Mouse (Mus musculus) intestine, postnatal 0 days (tissue): ENCODE measurements around the gene Cdip1. TPM values are rescaled to one million over a fixed set of nuclear protein-coding genes. Genes with fewer than 3 reads are reported as not detected.
"Not testable (repeated sequence)": the region's sequence is repeated elsewhere in the genome, so short reads cannot be mapped to it uniquely, and the experiment has no call there.

Experiments
- ATAC-seq: fragments of 200-750 bp; cut with Nextera tagmentation; 2 replicates; pipeline ENCODE4 v1.8.0; 2017; ENCODE audit warnings: mild to moderate bottlenecking, moderate TSS enrichment, moderate library complexity
- H3K27ac ChIP-seq: fragments of 300-500 bp; sonication (generic); 2 replicates; pipeline ENCODE4 v1.5.1; 2014; ENCODE audit warnings: mild to moderate bottlenecking, low read depth, low read length, moderate library complexity
- H3K27me3 ChIP-seq: fragments of 300-500 bp; sonication (generic); replicated peaks from 2 replicates; pipeline ENCODE4 v1.6.1; 2014; ENCODE audit warnings: low read length, mixed read lengths; ENCODE audit not compliant: control insufficient read depth, insufficient read depth
- H3K36me3 ChIP-seq: fragments of 300-500 bp; sonication (generic); 2 replicates; pipeline ENCODE4 v1.6.1; 2014; ENCODE audit warnings: mild to moderate bottlenecking, moderate library complexity; ENCODE audit not compliant: control insufficient read depth, insufficient read depth
- H3K4me1 ChIP-seq: fragments of 300-500 bp; sonication (generic); replicated peaks from 2 replicates; pipeline ENCODE4 v1.6.1; 2014; ENCODE audit warnings: antibody characterized with exemption, low read length, mixed read lengths; ENCODE audit not compliant: control insufficient read depth, insufficient read depth
- H3K4me2 ChIP-seq: fragments of 300-500 bp; sonication (generic); replicated peaks from 2 replicates; pipeline ENCODE4 v1.6.1; 2014; ENCODE audit warnings: low read depth, mild to moderate bottlenecking, moderate library complexity
- H3K4me3 ChIP-seq: fragments of 300-500 bp; sonication (generic); 2 replicates; pipeline ENCODE4 v1.5.1; 2014; ENCODE audit warnings: low read depth, low read length
- H3K9ac ChIP-seq: fragments of 300-500 bp; sonication (generic); 2 replicates; pipeline ENCODE4 v1.6.1; 2014; ENCODE audit warnings: mild to moderate bottlenecking, low read depth, low read length
- H3K9me3 ChIP-seq: fragments of 300-500 bp; sonication (generic); 2 replicates; pipeline ENCODE4 v1.6.1; 2016; ENCODE audit warnings: mixed run types; ENCODE audit not compliant: control insufficient read depth
- CTCF ChIP-seq: sonication (generic); IDR thresholded peaks from 2 replicates; pipeline ENCODE4 v1.5.1; 2016; ENCODE audit warnings: low read depth, mild to moderate bottlenecking, control low read depth, antibody characterized with exemption, moderate library complexity
- WGBS: fragments of 180-500 bp; shearing (Covaris S2); extraction: QIAGEN DNeasy Blood & Tissue Kit; methylation state at CpG from one replicate; pipeline ENCODE4 v1.1.7; 2014; 5-methylcytosine and 5-hydroxymethylcytosine counted together
- polyA plus RNA-seq: library from polyadenylated mRNA; unstranded; fragments of >200 nt; fragmentation: Nextera tagmentation; extraction: Ambion mirVana; gene quantifications from 2 replicates; pipeline ENCODE4 v1.2.1, GENCODE M21; 2015

Cdip1 gene
- polyA plus RNA-seq, 1 experiment from 2014 or later: 68.0 TPM

DNA sequence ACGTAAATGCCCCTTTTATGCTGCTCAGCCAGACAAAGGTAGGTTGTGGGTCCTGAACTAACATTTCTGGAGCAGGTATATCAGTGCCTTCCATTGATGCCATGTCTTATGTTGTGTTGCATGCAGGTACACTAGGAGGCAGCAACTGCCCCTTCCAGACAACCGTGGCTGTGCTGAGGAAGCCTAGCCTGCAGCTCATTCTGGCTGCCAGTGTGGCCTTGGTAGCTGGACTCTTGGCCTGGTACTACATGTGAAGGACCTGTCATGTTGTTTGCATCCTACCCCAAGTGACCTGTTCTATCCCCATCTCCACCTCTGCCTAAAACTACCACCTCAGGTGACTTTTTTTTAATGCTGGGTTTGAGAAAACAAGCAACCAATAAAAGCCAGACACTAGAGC lies 24.2 kb downstream of the Cdip1 start:
- 78% methylated on average over 2 of the region's 2 CpGs for WGBS
- TF ChIP-seq CTCF: peak; percentile 47
- Histone ChIP-seq H3K9ac (no peak overlapping the region), H3K4me3 (no peak overlapping the region), H3K36me3 (peaks cover 72% of the 10 kb centered on the region), H3K4me1 (no peaks in the 10 kb centered on the region), H3K27ac (no peak overlapping the region), H3K9me3 (no peaks in the 10 kb centered on the region), H3K27me3 (no peaks in the 10 kb centered on the region), H3K4me2 (no peak overlapping the region)
- ATAC-seq: peak; percentile 20; the same call in 1 of the 2 replicates

DNA sequence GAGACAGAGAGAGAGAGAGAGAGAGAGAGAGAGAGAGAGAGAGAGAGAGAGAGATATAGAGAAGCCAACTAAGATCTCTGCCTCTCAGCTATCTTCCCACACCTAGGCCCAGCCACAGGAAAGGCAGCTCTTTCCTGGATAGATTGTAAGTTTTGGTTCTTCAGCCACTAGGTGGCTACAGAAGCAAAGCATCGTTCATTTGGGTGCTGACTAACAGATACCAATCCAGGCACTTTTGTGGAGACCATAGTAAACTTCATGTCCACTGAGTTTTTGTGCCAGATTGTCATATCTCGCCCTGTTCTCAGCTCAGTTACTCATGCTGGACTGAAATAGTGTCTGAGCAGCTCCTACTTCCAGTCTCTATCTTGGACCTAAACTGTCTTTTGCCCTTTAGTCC lies 26.8 kb downstream of the Cdip1 start:
- ATAC-seq: peak; percentile 64
- Histone ChIP-seq H3K9ac (no peak overlapping the region), H3K27ac (no peak overlapping the region), H3K36me3 (peaks cover 47% of the 10 kb centered on the region), H3K4me3 (no peak overlapping the region), H3K4me2 (no peak overlapping the region), H3K27me3 (no peaks in the 10 kb centered on the region), H3K9me3 (no peaks in the 10 kb centered on the region), H3K4me1 (no peaks in the 10 kb centered on the region)
- peak; percentile 86 for TF ChIP-seq CTCF
- WGBS: 34% methylated on average over 2 of the region's 2 CpGs

DNA sequence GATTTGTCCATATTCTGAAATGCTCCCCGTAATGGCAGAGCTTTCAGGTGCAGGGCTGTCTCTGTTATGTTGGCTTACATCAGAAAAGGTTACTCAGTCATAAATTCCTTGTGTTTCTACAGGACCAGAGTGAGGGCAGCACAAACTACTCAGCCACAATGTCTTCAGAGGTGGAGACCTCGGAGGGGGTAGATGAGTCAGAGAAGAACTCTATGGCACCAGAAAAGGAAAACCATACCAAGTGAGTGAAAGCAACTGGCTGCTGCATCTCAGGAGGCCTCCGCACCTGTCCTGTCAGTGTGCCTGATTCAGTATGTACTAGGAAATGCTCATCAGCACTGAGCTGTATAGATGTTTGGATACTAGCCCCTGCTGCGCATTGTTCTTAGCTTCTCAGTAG lies 27.7 kb downstream of the Cdip1 start:
- Histone ChIP-seq H3K9ac (no peak overlapping the region), H3K4me2 (no peak overlapping the region), H3K9me3 (no peaks in the 10 kb centered on the region), H3K36me3 (peaks cover 39% of the 10 kb centered on the region), H3K4me1 (no peaks in the 10 kb centered on the region), H3K27ac (no peak overlapping the region), H3K27me3 (no peaks in the 10 kb centered on the region), H3K4me3 (no peak overlapping the region)
- no peak for ATAC-seq
- TF ChIP-seq CTCF: no peak
- WGBS: 92% methylated on average over 4 of the region's 4 CpGs

DNA sequence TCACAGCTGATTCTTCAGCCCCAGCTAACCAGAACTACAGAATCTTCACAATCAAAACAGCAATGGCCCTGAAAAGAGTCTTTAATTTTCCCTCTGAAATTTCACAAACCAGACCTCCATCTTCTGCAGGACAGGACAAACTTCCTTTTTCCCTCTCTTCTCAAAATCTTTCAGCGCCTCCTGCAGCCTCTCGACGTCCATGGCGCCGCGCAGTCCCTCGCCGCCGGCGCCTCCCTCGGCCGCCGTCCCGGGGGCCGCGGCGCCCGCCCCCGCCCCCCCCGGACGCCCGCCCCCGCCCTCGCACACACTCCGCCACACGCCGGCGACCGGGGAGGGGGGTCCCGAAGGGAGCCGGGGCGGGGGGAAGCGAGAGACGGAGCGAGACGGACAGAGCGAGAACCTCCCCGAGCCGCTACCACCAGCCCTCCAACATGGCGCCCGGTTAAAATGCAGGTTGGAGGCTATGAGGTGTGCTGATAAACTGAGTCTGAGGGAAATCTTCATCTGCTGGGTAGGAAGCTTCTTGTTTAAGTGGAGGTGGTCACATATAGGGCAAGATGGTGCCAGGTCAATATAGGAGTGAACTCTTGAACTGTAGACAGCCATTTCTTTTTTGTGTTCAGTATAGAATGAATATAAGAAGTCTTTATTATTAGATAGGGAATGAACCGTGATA lies 33.3 kb downstream of the Cdip1 start:
- WGBS: 2% methylated on average over 35 of the region's 42 CpGs
- peak; percentile 72 for ATAC-seq
- peak overlapping the region; percentile 67 for H3K9ac ChIP-seq

DNA sequence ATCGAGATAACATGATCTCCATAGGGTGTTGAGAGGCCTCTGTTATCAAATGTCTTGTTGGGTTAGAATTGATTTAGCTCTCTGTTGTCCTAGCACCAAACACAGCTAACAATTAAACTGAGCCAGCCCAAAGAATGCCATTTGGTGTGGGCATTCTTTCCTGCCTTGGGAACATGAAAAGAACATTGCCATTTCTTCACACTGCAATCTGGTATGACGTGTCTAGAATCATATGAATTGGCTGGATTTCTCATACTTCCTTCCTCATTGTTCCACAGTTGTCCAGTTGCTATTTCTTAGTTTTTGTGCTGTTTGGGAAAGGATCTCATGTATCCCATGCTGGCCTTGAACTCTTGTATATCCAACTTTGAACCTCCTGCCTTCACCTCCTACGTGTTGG lies 36.0 kb downstream of the Cdip1 start:
- 63% methylated on average over 3 of the region's 3 CpGs for WGBS

More for the DNA sequence above, 33.3 kb downstream of the Cdip1 start:
- peak overlapping the region; percentile 57 for H3K4me2 ChIP-seq
- not testable (repeated sequence) for H3K27me3 ChIP-seq, H3K36me3 ChIP-seq, H3K9me3 ChIP-seq, H3K4me1 ChIP-seq
- peak overlapping the region; percentile 68 for H3K27ac ChIP-seq
- TF ChIP-seq CTCF: peak; percentile 35
- peak overlapping the region; percentile 44 for H3K4me3 ChIP-seq

DNA sequence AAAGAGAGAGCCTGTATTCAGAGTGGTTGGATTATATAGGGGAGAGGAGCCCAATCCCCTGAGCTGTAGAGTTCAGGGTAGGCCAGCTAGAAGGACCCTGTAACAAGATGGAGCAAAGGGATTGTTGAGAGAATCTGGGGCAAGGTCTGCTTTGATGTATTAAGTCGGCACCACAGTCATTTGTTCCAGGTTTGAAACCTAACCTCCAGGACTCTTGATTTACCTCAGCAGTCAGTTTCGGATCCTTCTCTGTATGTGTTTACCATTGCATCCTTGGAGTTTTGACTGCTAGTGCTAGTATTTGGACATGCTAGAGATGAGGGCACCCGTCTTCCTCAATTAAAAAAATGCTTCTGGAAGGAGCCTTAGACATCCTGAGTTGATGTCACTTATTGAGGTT lies 37.9 kb downstream of the Cdip1 start:
- H3K27me3 ChIP-seq: no peaks in the 10 kb centered on the region
- no peaks in the 10 kb centered on the region for H3K4me1 ChIP-seq
- WGBS: 89% methylated on average over 3 of the region's 3 CpGs
- TF ChIP-seq CTCF: no peak
- H3K9ac ChIP-seq: no peak overlapping the region
- H3K36me3 ChIP-seq: no peaks in the 10 kb centered on the region
- no peak overlapping the region for H3K4me3 ChIP-seq
- H3K4me2 ChIP-seq: no peak overlapping the region
- ATAC-seq: no peak
- no peaks in the 10 kb centered on the region for H3K9me3 ChIP-seq
- no peak overlapping the region for H3K27ac ChIP-seq

More for the DNA sequence above, 36.0 kb downstream of the Cdip1 start:
- H3K4me3 ChIP-seq: no peak overlapping the region
- H3K4me1 ChIP-seq: no peaks in the 10 kb centered on the region
- no peak overlapping the region for H3K9ac ChIP-seq
- no peaks in the 10 kb centered on the region for H3K27me3 ChIP-seq
- no peak for TF ChIP-seq CTCF
- H3K4me2 ChIP-seq: no peak overlapping the region
- no peak for ATAC-seq
- no peaks in the 10 kb centered on the region for H3K36me3 ChIP-seq
- no peaks in the 10 kb centered on the region for H3K9me3 ChIP-seq
- H3K27ac ChIP-seq: no peak overlapping the region
